Mouse (Mus musculus): ENCODE data around the gene Bex1. TPM values are rescaled to one million over a fixed set of nuclear protein-coding genes. Genes with fewer than 3 reads are reported as not detected.

Bex1 gene
- total and polyA plus RNA-seq, 3 experiments: not detected

GRCm38 (mm10) chrX:136223714-136224113 is 8.4 kb upstream of the Bex1 start:
- Histone ChIP-seq H3K27me3 (replicated peaks) (no peaks in the 10 kb centered on the region), H3K4me3 (replicated peaks in 1 of 3; ENCODE audit: low read depth in 2 of 3, low read length in 2 of 3, poor library complexity in 1 of 3) (no peak overlapping the region), H3K27ac (ENCODE audit: insufficient read depth, low read depth) (no peak overlapping the region), H3K4me1 (ENCODE audit: control insufficient read depth in 1 of 2, insufficient read depth in 2 of 2) (no peaks in the 10 kb centered on the region), H3K9ac (ENCODE audit: insufficient read depth, low read depth) (no peak overlapping the region), H3K9me3 (replicated peaks; ENCODE audit: low read length) (no peaks in the 10 kb centered on the region), H3K36me3 (replicated peaks in 1 of 2; ENCODE audit: control insufficient read depth in 1 of 2, insufficient read depth in 1 of 2, low read length in 1 of 2) (no peaks in the 10 kb centered on the region), H3K4me2 (ENCODE audit: insufficient read depth, low read depth, poor library complexity, severe bottlenecking) (no peak overlapping the region), H3K79me2 (replicated peaks; ENCODE audit: control insufficient read depth, extremely low read depth, insufficient read depth, poor library complexity, severe bottlenecking) (no peaks in the 10 kb centered on the region)
- in situ Hi-C loops (cut with MboI; ENCODE audit: low pct_ligation_motif_present, low pct_unique_long_range_greater_than_20kb, low sequenced_read_pairs): no loop called here
- dilution Hi-C loops (cut with MboI; ENCODE audit: extremely low pct_ligation_motif_present, extremely low pct_unique_long_range_greater_than_20kb, low sequenced_read_pairs): no loop called here
- TF ChIP-seq BHLHE40 (IDR thresholded peaks at IDR 0.05; ENCODE audit: low read depth, low read length) (peak; percentile 37; the same call in 1 of the 2 replicates), CHD2 (IDR thresholded peaks at IDR 0.05; ENCODE audit: low read length) (no peak), ZKSCAN1 (IDR thresholded peaks at IDR 0.05; ENCODE audit: borderline replicate concordance, low read depth, low read length) (no peak)
- DNase-seq (ENCODE audit: extremely low read depth): no peak

- H3K27me3 ChIP-seq (replicated peaks): no peaks in the 10 kb centered on the region
- in situ Hi-C loops (cut with MboI; ENCODE audit: low pct_ligation_motif_present, low pct_unique_long_range_greater_than_20kb, low sequenced_read_pairs) (no loop called here), dilution Hi-C loops (cut with MboI; ENCODE audit: extremely low pct_ligation_motif_present, extremely low pct_unique_long_range_greater_than_20kb, low sequenced_read_pairs) (no loop called here)
- TF ChIP-seq ELF1 (IDR thresholded peaks at IDR 0.05; ENCODE audit: low read depth, low read length): no peak
- no peak for TF ChIP-seq POLR2A (IDR thresholded peaks at IDR 0.05; ENCODE audit: low read depth, low read length)
- TF ChIP-seq MAZ (IDR thresholded peaks at IDR 0.05; ENCODE audit: low read depth, low read length): no peak
- no peak for TF ChIP-seq UBTF (IDR thresholded peaks at IDR 0.05; ENCODE audit: low read depth, low read length)
- TF ChIP-seq EP300 (IDR thresholded peaks at IDR 0.05; ENCODE audit: low read length): no peak
- TF ChIP-seq MXI1 (IDR thresholded peaks at IDR 0.05; ENCODE audit: low read depth, low read length): no peak
- H3K9me3 ChIP-seq (replicated peaks; ENCODE audit: low read length): no peaks in the 10 kb centered on the region
- no peak overlapping the region for H3K27ac ChIP-seq (ENCODE audit: insufficient read depth, low read depth)
- no peak overlapping the region for H3K4me3 ChIP-seq (replicated peaks in 1 of 3; ENCODE audit: low read depth in 2 of 3, low read length in 2 of 3, poor library complexity in 1 of 3)
- H3K4me1 ChIP-seq (ENCODE audit: control insufficient read depth in 1 of 2, insufficient read depth in 2 of 2): no peaks in the 10 kb centered on the region
- H3K79me2 ChIP-seq (replicated peaks; ENCODE audit: control insufficient read depth, extremely low read depth, insufficient read depth, poor library complexity, severe bottlenecking): no peaks in the 10 kb centered on the region
- DNase-seq (ENCODE audit: extremely low read depth): no peak
- no peak overlapping the region for H3K4me2 ChIP-seq (ENCODE audit: insufficient read depth, low read depth, poor library complexity, severe bottlenecking)
- no peak overlapping the region for H3K9ac ChIP-seq (ENCODE audit: insufficient read depth, low read depth)
- H3K36me3 ChIP-seq (replicated peaks in 1 of 2; ENCODE audit: control insufficient read depth in 1 of 2, insufficient read depth in 1 of 2, low read length in 1 of 2): no peaks in the 10 kb centered on the region
These were observed 990 bp upstream of the Bex1 start for GRCm38 (mm10) chrX:136216303-136216702.

- Histone ChIP-seq H3K27me3 (replicated peaks) (no peaks in the 10 kb centered on the region), H3K4me3 (replicated peaks in 1 of 3; ENCODE audit: low read depth in 2 of 3, low read length in 2 of 3, poor library complexity in 1 of 3) (no peak overlapping the region), H3K79me2 (replicated peaks; ENCODE audit: control insufficient read depth, extremely low read depth, insufficient read depth, poor library complexity, severe bottlenecking) (no peaks in the 10 kb centered on the region), H3K4me1 (ENCODE audit: control insufficient read depth in 1 of 2, insufficient read depth in 2 of 2) (no peaks in the 10 kb centered on the region), H3K27ac (ENCODE audit: insufficient read depth, low read depth) (no peak overlapping the region), H3K4me2 (ENCODE audit: insufficient read depth, low read depth, poor library complexity, severe bottlenecking) (no peak overlapping the region), H3K9ac (ENCODE audit: insufficient read depth, low read depth) (no peak overlapping the region), H3K36me3 (replicated peaks in 1 of 2; ENCODE audit: control insufficient read depth in 1 of 2, insufficient read depth in 1 of 2, low read length in 1 of 2) (no peaks in the 10 kb centered on the region), H3K9me3 (replicated peaks; ENCODE audit: low read length) (no peaks in the 10 kb centered on the region)
- in situ Hi-C loops (cut with MboI; ENCODE audit: low pct_ligation_motif_present, low pct_unique_long_range_greater_than_20kb, low sequenced_read_pairs) (no loop called here), dilution Hi-C loops (cut with MboI; ENCODE audit: extremely low pct_ligation_motif_present, extremely low pct_unique_long_range_greater_than_20kb, low sequenced_read_pairs) (no loop called here)
- no peak for DNase-seq (ENCODE audit: extremely low read depth)
- TF ChIP-seq E2F4 (IDR thresholded peaks at IDR 0.05; ENCODE audit: insufficient replicate concordance, low read depth, low read length) (no peak), MYC (IDR thresholded peaks at IDR 0.05; ENCODE audit: low read depth, low read length) (no peak), SIN3A (IDR thresholded peaks at IDR 0.05; ENCODE audit: low read length) (no peak), UBTF (IDR thresholded peaks at IDR 0.05; ENCODE audit: low read depth, low read length) (no peak), USF2 (conservative IDR thresholded peaks at IDR 0.05; ENCODE audit: low read depth, low read length) (no peak), NRF1 (IDR thresholded peaks at IDR 0.05; ENCODE audit: low read depth, low read length) (no peak), ZNF384 (IDR thresholded peaks at IDR 0.05; ENCODE audit: low read depth, low read length) (no peak), HCFC1 (IDR thresholded peaks at IDR 0.05; ENCODE audit: low read depth, low read length) (no peak), TCF12 (IDR thresholded peaks at IDR 0.05; ENCODE audit: low read depth, low read length) (no peak)
These were observed 1.9 kb downstream of the Bex1 start for GRCm38 (mm10) chrX:136213396-136213795.
